Mouse (Mus musculus) ES-E14 (cell line): ENCODE data around the gene Smyd3. TPM values are rescaled to one million over a fixed set of nuclear protein-coding genes. Genes with fewer than 3 reads are reported as not detected.

Source experiments
- DNase-seq: peaks from one replicate; pipeline ENCODE4 v3.0.0-alpha.2; 2013; ENCODE audit warnings: low read depth, low spot score
- H3K27ac ChIP-seq: 2 replicates; pipeline ENCODE4 v1.5.1; 2012; ENCODE audit warnings: low read depth, mild to moderate bottlenecking, low read length, moderate library complexity, mixed read lengths; ENCODE audit not compliant: poor library complexity, insufficient read depth, severe bottlenecking
- H3K36me3 ChIP-seq: 2 replicates; pipeline ENCODE4 v1.6.1; 2012; ENCODE audit warnings: mild to moderate bottlenecking, low read length, moderate library complexity, mixed read lengths; ENCODE audit not compliant: control insufficient read depth, poor library complexity, insufficient read depth, severe bottlenecking
- H3K4me1 ChIP-seq, 2 experiments: fragments of 150-350 bp in 1 of 2; sonication (generic) in 1 of 2; 2 replicates each; pipeline ENCODE4 v1.6.1; 2012; ENCODE audit warnings: low read length in 2 of 2, mild to moderate bottlenecking in 1 of 2, mixed read lengths in 1 of 2; ENCODE audit not compliant: control insufficient read depth in 2 of 2, insufficient read depth in 2 of 2, poor library complexity in 1 of 2
- H3K4me3 ChIP-seq, 2 experiments: fragments of 150-350 bp in 1 of 2; sonication (generic) in 1 of 2; 2 replicates each; pipeline ENCODE4 v1.5.1; 2012; ENCODE audit warnings: low read length in 2 of 2, low read depth in 1 of 2, mild to moderate bottlenecking in 1 of 2, mixed read lengths in 1 of 2; ENCODE audit not compliant: insufficient read depth in 1 of 2, poor library complexity in 1 of 2, severe bottlenecking in 1 of 2
- H3K9ac ChIP-seq: 2 replicates; pipeline ENCODE4 v1.6.1; 2012; ENCODE audit warnings: low read depth, mild to moderate bottlenecking, low read length, mixed read lengths; ENCODE audit not compliant: poor library complexity, insufficient read depth, severe bottlenecking
- H3K9me3 ChIP-seq: fragments of 150-350 bp; sonication (generic); 2 replicates; pipeline ENCODE4 v1.6.1; 2012; ENCODE audit warnings: low read depth, mild to moderate bottlenecking, low read length; ENCODE audit not compliant: control insufficient read depth, insufficient read depth
- CHD2 ChIP-seq: IDR thresholded peaks from 2 replicates; pipeline ENCODE4 v1.6.1; 2014; ENCODE audit warnings: mild to moderate bottlenecking, low read depth, low read length, inconsistent platforms
- HCFC1 ChIP-seq: IDR thresholded peaks from 2 replicates; pipeline ENCODE4 v1.6.1; 2012; ENCODE audit warnings: low read length, inconsistent platforms, borderline replicate concordance; ENCODE audit not compliant: insufficient read depth
- MAFK ChIP-seq: IDR thresholded peaks from 2 replicates; pipeline ENCODE4 v1.6.1; 2014; ENCODE audit warnings: mild to moderate bottlenecking, low read depth, low read length, inconsistent platforms; ENCODE audit not compliant: insufficient read depth
- ZC3H11A ChIP-seq: IDR thresholded peaks from 2 replicates; pipeline ENCODE4 v1.6.1; 2012; ENCODE audit warnings: low read depth, mild to moderate bottlenecking, inconsistent platforms, low read length, borderline replicate concordance
- ZNF384 ChIP-seq: IDR thresholded peaks from 2 replicates; pipeline ENCODE4 v1.6.1; 2012; ENCODE audit warnings: low read depth, low read length, inconsistent platforms
- in situ Hi-C, 2 experiments: fragments of 600-800 bp; cut with MboI; formaldehyde crosslinking; loops; one replicate each; pipeline ENCODE4 v1.15.1; 2025; ENCODE audit warnings: low sequenced_read_pairs in 2 of 2, inconsistent platforms in 1 of 2; ENCODE audit not compliant: unreplicated experiment in 2 of 2
- total RNA-seq: library from RNA; depleted of rRNA; stranded (reverse); fragments of 300-350 nt; gene quantifications from 2 replicates; pipeline ENCODE4 v1.2.3, GENCODE M21; 2012

The Smyd3 gene
- total RNA-seq, 1 experiment = 18.3 TPM

DNA sequence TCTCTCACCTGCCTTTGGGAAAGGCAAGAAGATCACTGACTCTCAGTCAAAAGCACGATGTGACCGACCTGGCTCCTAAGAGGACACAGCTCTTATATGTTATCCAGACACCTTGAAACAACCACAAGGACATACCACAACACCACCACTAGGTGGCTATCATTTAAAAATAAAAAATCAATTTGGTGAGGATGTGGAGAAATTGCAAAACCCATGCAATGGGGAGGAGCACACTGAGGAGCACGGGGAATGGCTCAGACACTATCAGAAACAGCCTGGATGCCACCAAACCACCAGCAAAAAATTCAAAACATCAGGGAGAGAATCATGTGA is 380.7 kb downstream of the Smyd3 start:
- Histone ChIP-seq H3K36me3 (no peaks in the 10 kb centered on the region), H3K9ac (no peak overlapping the region), H3K9me3 (no peaks in the 10 kb centered on the region), H3K27ac (no peak overlapping the region), H3K4me3 (peak overlapping the region in 1 of 2 experiments; percentile 35; a peak in 1 of 4 replicates), H3K4me1 (peaks cover 0 to 10% of the 10 kb centered on the region in 2 experiments; a peak in 1 of 4 replicates)
- in situ Hi-C loops = no loop called here
- TF ChIP-seq MAFK (no peak), HCFC1 (no peak), ZC3H11A (no peak), CHD2 (no peak), ZNF384 (no peak)
- peak; percentile 25 for DNase-seq

DNA sequence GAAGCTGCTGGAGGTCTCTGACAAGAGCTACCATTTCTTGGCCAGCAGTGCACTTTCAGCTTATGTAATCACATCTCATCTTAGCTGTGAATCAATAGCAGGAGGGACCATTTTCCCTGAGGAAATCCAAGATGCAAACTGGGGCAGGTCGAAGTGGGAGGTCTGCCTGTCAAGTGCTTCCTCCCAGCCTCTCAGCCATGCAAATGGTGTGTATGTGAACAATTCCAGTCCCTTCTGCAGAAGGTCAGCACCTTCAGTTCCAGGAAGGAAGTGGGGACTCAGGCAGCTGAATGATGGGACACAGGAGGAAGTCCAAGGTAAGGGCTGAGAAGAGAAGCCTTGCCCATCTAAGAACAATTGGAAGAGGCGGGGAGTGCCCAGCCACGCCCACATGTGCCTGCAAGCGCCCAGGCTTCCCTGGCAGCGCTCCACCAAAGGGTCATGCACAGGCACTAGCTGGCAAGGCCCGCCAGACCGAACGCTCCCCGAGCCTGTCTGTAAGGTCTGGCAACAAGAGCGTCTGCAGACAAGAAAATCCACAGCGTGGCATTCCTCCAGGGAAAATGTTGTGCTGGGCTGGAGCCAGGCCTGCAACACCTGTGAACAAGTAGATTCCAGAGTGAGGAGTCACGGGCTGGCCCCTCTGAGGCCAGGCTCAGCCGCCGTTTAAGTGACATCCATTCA is 381.2 kb downstream of the Smyd3 start:
- Histone ChIP-seq H3K9ac (no peak overlapping the region), H3K4me1 (peaks cover 0 to 10% of the 10 kb centered on the region in 2 experiments; a peak in 1 of 4 replicates), H3K36me3 (no peaks in the 10 kb centered on the region), H3K4me3 (peak overlapping the region in 1 of 2 experiments; percentile 35; a peak in 1 of 4 replicates), H3K9me3 (no peaks in the 10 kb centered on the region), H3K27ac (no peak overlapping the region)
- in situ Hi-C loops = no loop called here
- DNase-seq = peak; percentile 12
- no peak for TF ChIP-seq MAFK
- no peak for TF ChIP-seq HCFC1
- no peak for TF ChIP-seq ZNF384
- no peak for TF ChIP-seq CHD2
- no peak for TF ChIP-seq ZC3H11A

DNA sequence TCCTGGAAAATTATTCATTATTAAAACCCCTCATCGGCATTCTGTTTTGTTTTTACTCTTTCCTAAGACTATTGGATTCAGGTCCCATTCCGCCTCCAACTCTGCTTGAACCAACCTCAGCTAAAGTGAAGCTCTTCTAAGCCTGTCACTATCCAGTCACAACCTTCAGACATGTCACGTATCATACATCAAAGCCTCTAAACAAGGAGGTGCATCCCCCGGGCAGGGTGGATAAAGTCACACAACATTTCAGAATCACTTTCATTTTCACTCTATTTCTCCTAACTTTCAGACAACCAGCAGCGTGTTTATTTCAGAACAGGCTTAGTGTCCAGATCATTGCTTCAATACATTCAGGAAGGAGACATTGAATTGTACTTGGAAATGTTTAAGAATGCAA is 387.8 kb downstream of the Smyd3 start:
- DNase-seq = no peak
- no peaks in the 10 kb centered on the region for H3K9me3 ChIP-seq
- no peaks in the 10 kb centered on the region; the same call in 1 of the 2 replicates for H3K36me3 ChIP-seq
- H3K27ac ChIP-seq = no peak overlapping the region
- no peak for TF ChIP-seq ZC3H11A
- no peak for TF ChIP-seq HCFC1
- TF ChIP-seq MAFK = no peak
- TF ChIP-seq ZNF384 = no peak
- TF ChIP-seq CHD2 = no peak
- H3K9ac ChIP-seq = no peak overlapping the region
- peaks cover 0 to 2% of the 10 kb centered on the region in 2 experiments; a peak in 1 of 4 replicates for H3K4me1 ChIP-seq
- no peak overlapping the region for H3K4me3 ChIP-seq
- in situ Hi-C loops = no loop called here

DNA sequence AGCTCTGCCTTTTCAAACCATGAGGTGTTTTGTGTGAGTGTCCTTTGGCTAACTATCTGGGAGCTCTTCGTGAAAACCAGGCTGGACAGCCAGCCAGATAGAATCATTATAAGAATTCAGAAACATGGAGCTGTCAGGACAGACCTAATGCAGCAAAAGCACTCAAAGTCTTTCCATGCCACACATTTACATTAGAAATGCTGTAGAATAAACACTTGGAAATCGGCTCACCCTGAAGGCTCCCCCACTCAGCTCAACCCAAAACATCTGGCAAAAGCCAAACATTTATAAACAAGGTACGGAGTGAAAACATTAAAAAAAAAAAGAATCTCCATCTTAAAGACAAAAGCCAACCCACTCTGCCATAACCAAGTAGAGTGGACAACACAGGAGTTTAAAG is 391.6 kb downstream of the Smyd3 start:
- Histone ChIP-seq H3K4me1 (peaks cover 0 to 2% of the 10 kb centered on the region in 2 experiments; a peak in 1 of 4 replicates), H3K27ac (no peak overlapping the region), H3K4me3 (no peak overlapping the region), H3K36me3 (no peaks in the 10 kb centered on the region; the same call in 1 of the 2 replicates), H3K9me3 (no peaks in the 10 kb centered on the region), H3K9ac (no peak overlapping the region)
- DNase-seq = no peak
- in situ Hi-C loops = no loop called here
- TF ChIP-seq MAFK (no peak), CHD2 (no peak), HCFC1 (no peak), ZNF384 (no peak), ZC3H11A (no peak)
